Mouse (Mus musculus): Measurements from ENCODE around the gene Plk5. TPM values are rescaled to one million over a fixed set of nuclear protein-coding genes. Genes with fewer than 3 reads are reported as not detected.

Plk5 gene
- total and polyA plus RNA-seq, 2 experiments from 2014 or later, result 12.5 to 17.5 TPM

DNA sequence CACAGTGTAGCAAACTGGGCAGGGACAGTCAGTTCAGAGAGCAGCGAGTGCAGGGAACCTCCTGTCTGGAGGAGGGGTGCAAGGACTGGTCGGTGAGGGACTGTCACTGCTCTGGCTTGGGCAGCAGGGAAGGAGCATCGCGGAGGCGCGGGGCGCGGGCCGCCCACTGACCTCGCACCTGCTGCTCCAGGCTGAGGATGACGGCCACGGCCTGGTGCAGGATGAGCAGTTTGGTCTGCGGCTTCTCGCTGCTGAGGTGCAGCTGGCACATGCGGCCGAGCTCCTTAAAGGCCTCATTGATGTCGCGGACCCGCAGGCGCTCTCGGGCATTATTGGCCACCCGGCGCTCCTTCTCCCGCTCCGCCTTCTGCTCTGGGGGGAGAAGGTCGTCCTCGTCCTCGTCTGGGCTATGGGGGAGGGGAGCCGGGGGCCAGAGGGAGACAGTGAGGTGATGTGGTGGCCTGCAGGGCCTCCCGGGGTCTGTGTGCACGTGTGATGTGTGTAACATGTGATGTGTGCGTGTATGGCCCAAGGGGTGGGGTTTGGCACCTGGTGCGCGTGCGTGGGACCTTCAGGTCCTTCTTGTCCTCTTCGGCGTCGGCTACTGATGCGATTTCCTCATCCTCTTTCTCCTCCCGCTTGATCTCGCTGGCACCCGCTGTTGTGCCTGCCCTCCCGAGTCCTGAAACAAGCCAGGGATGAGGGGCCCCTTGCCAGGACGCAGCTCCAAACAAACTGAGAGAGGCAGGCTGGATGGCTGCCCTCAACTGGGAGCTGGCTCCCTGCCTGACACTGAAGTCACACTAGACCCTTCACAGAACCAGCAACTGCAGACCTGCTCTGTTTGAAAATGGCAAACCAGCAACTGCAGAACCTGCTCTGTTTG, 56.6 kb downstream of the Plk5 start:
- Histone ChIP-seq H3K27me3 (ENCODE audit: insufficient read depth, low read length) (no peaks in the 10 kb centered on the region), H3K4me3 (ENCODE audit: low read depth, low read length) (no peak overlapping the region), H3K36me3 (ENCODE audit: insufficient read depth, low read length) (peaks cover 72% of the 10 kb centered on the region), H3K4me1 (ENCODE audit: insufficient read depth, low read length) (no peaks in the 10 kb centered on the region), H3K9me3 (ENCODE audit: low read length) (no peaks in the 10 kb centered on the region), H3K9ac (replicated peaks; ENCODE audit: low read length, poor library complexity, severe bottlenecking) (no peak overlapping the region), H3K27ac (ENCODE audit: low read depth, low read length) (0 out of 2 replicates have a peak overlapping the region, but pooled peaks have one; percentile 43), H3K4me2 (ENCODE audit: low read depth, low read length, poor library complexity, severe bottlenecking) (no peak overlapping the region)
- 75% methylated on average over 43 of the region's 44 CpGs for WGBS
- DNase-seq (ENCODE audit: low spot score) (peak; percentile 88), ATAC-seq (ENCODE audit: low FRiP score) (peak; percentile 44)
- TF ChIP-seq CTCF (IDR thresholded peaks at IDR 0.05), result no peak

Small RNA genes lying within 50 kb of the gene (microRNA-seq; reads per million reads assigned to microRNA genes)
- gene Gm22721 (ENCODE audit: borderline number of aligned reads), result not detected

Other genes with a start within 250 kb of the Plk5 start
- gene Stk11, start 240.7 kb upstream of the Plk5 start, total RNA-seq (2014; rRNA removed), result 84.0 and 97.3 TPM in 2 replicates
- 12.3 and 12.4 TPM in 2 replicates for gene Stk11, start 240.7 kb upstream of the Plk5 start, polyA plus RNA-seq (2015; fragmentation: Nextera tagmentation; extraction: Ambion mirVana)
- gene Atp5d, start 217.8 kb upstream of the Plk5 start, total RNA-seq (2014; rRNA removed), result 231 and 259 TPM in 2 replicates
- gene Atp5d, start 217.8 kb upstream of the Plk5 start, polyA plus RNA-seq (2015; fragmentation: Nextera tagmentation; extraction: Ambion mirVana), result 607 and 661 TPM in 2 replicates
- 273 and 276 TPM in 2 replicates for gene Cbarp, start 215.6 kb upstream of the Plk5 start, total RNA-seq (2014; rRNA removed)
- 120 and 121 TPM in 2 replicates for gene Cbarp, start 215.6 kb upstream of the Plk5 start, polyA plus RNA-seq (2015; fragmentation: Nextera tagmentation; extraction: Ambion mirVana)
- 114 and 143 TPM in 2 replicates for gene Midn, start 208.2 kb upstream of the Plk5 start, total RNA-seq (2014; rRNA removed)
- 16.3 and 17.2 TPM in 2 replicates for gene Midn, start 208.2 kb upstream of the Plk5 start, polyA plus RNA-seq (2015; fragmentation: Nextera tagmentation; extraction: Ambion mirVana)
- gene Cirbp, start 190.5 kb upstream of the Plk5 start, total RNA-seq (2014; rRNA removed), result 315 and 337 TPM in 2 replicates
- gene Cirbp, start 190.5 kb upstream of the Plk5 start, polyA plus RNA-seq (2015; fragmentation: Nextera tagmentation; extraction: Ambion mirVana), result 760 and 829 TPM in 2 replicates
- 2.3 and 2.8 TPM in 2 replicates for gene 1600002K03Rik, start 183.5 kb upstream of the Plk5 start, total RNA-seq (2014; rRNA removed)
- gene 1600002K03Rik, start 183.5 kb upstream of the Plk5 start, polyA plus RNA-seq (2015; fragmentation: Nextera tagmentation; extraction: Ambion mirVana), result 4.1 and 5.3 TPM in 2 replicates
- gene Efna2, start 177.0 kb upstream of the Plk5 start, total RNA-seq (2014; rRNA removed), result 45.1 and 51.1 TPM in 2 replicates
- gene Efna2, start 177.0 kb upstream of the Plk5 start, polyA plus RNA-seq (2015; fragmentation: Nextera tagmentation; extraction: Ambion mirVana), result 52.1 and 58.4 TPM in 2 replicates
- gene Mum1, start 130.0 kb upstream of the Plk5 start, total RNA-seq (2014; rRNA removed), result 45.1 and 60.9 TPM in 2 replicates
- gene Mum1, start 130.0 kb upstream of the Plk5 start, polyA plus RNA-seq (2015; fragmentation: Nextera tagmentation; extraction: Ambion mirVana), result 42.4 and 49.6 TPM in 2 replicates
- gene Ndufs7, start 107.3 kb upstream of the Plk5 start, total RNA-seq (2014; rRNA removed), result 193 and 201 TPM in 2 replicates
- 358 and 388 TPM in 2 replicates for gene Ndufs7, start 107.3 kb upstream of the Plk5 start, polyA plus RNA-seq (2015; fragmentation: Nextera tagmentation; extraction: Ambion mirVana)
- 12.5 and 14.3 TPM in 2 replicates for gene Gamt, start 95.4 kb upstream of the Plk5 start, total RNA-seq (2014; rRNA removed)
- 16.8 and 19.6 TPM in 2 replicates for gene Gamt, start 95.4 kb upstream of the Plk5 start, polyA plus RNA-seq (2015; fragmentation: Nextera tagmentation; extraction: Ambion mirVana)
- gene Dazap1, start 95.0 kb upstream of the Plk5 start, total RNA-seq (2014; rRNA removed), result 107 and 109 TPM in 2 replicates
- gene Dazap1, start 95.0 kb upstream of the Plk5 start, polyA plus RNA-seq (2015; fragmentation: Nextera tagmentation; extraction: Ambion mirVana), result 34.2 and 34.5 TPM in 2 replicates
- gene Rps15, start 64.0 kb upstream of the Plk5 start, total RNA-seq (2014; rRNA removed), result 971 and 1,162 TPM in 2 replicates
- gene Rps15, start 64.0 kb upstream of the Plk5 start, polyA plus RNA-seq (2015; fragmentation: Nextera tagmentation; extraction: Ambion mirVana), result 633 and 645 TPM in 2 replicates
- 370 and 395 TPM in 2 replicates for gene Apc2, start 60.5 kb upstream of the Plk5 start, total RNA-seq (2014; rRNA removed)
- gene Apc2, start 60.5 kb upstream of the Plk5 start, polyA plus RNA-seq (2015; fragmentation: Nextera tagmentation; extraction: Ambion mirVana), result 95.3 and 110 TPM in 2 replicates
- gene 2310011J03Rik, start 35.9 kb upstream of the Plk5 start, total RNA-seq (2014; rRNA removed), result 15.6 and 23.1 TPM in 2 replicates
- 26.5 and 29.6 TPM in 2 replicates for gene 2310011J03Rik, start 35.9 kb upstream of the Plk5 start, polyA plus RNA-seq (2015; fragmentation: Nextera tagmentation; extraction: Ambion mirVana)
- gene Pcsk4, start 27.0 kb upstream of the Plk5 start, total RNA-seq (2014; rRNA removed), result 5.2 and 7.5 TPM in 2 replicates
- gene Pcsk4, start 27.0 kb upstream of the Plk5 start, polyA plus RNA-seq (2015; fragmentation: Nextera tagmentation; extraction: Ambion mirVana), result 12.6 and 14.6 TPM in 2 replicates
- 3.8 and 5.3 TPM in 2 replicates for gene Reep6, start 26.5 kb upstream of the Plk5 start, total RNA-seq (2014; rRNA removed)
- gene Reep6, start 26.5 kb upstream of the Plk5 start, polyA plus RNA-seq (2015; fragmentation: Nextera tagmentation; extraction: Ambion mirVana), result 7.0 and 7.8 TPM in 2 replicates
- gene Adamtsl5, start 8.0 kb upstream of the Plk5 start, total RNA-seq (2014; rRNA removed), result 0.71 and 0.77 TPM in 2 replicates
- gene Adamtsl5, start 8.0 kb upstream of the Plk5 start, polyA plus RNA-seq (2015; fragmentation: Nextera tagmentation; extraction: Ambion mirVana), result 0.62 and 0.71 TPM in 2 replicates
- 118 and 147 TPM in 2 replicates for gene Mex3d, start 31.2 kb downstream of the Plk5 start, total RNA-seq (2014; rRNA removed)
- 12.5 and 13.9 TPM in 2 replicates for gene Mex3d, start 31.2 kb downstream of the Plk5 start, polyA plus RNA-seq (2015; fragmentation: Nextera tagmentation; extraction: Ambion mirVana)
- 30.4 and 47.0 TPM in 2 replicates for gene Mbd3, start 43.1 kb downstream of the Plk5 start, total RNA-seq (2014; rRNA removed)
- gene Mbd3, start 43.1 kb downstream of the Plk5 start, polyA plus RNA-seq (2015; fragmentation: Nextera tagmentation; extraction: Ambion mirVana), result 154 and 157 TPM in 2 replicates
- gene Uqcr11, start 50.4 kb downstream of the Plk5 start, total RNA-seq (2014; rRNA removed), result 295 and 379 TPM in 2 replicates
- gene Uqcr11, start 50.4 kb downstream of the Plk5 start, polyA plus RNA-seq (2015; fragmentation: Nextera tagmentation; extraction: Ambion mirVana), result 638 and 795 TPM in 2 replicates
- gene Tcf3, start 77.2 kb downstream of the Plk5 start, total RNA-seq (2014; rRNA removed), result 69.6 and 91.1 TPM in 2 replicates
- 24.8 and 25.1 TPM in 2 replicates for gene Tcf3, start 77.2 kb downstream of the Plk5 start, polyA plus RNA-seq (2015; fragmentation: Nextera tagmentation; extraction: Ambion mirVana)
- gene Onecut3, start 138.4 kb downstream of the Plk5 start, total RNA-seq (2014; rRNA removed), result 2.8 and 3.1 TPM in 2 replicates
- gene Onecut3, start 138.4 kb downstream of the Plk5 start, polyA plus RNA-seq (2015; fragmentation: Nextera tagmentation; extraction: Ambion mirVana), result 0.69 and 0.89 TPM in 2 replicates
- 0.71 and 0.93 TPM in 2 replicates for gene Atp8b3, start 182.7 kb downstream of the Plk5 start, total RNA-seq (2014; rRNA removed)
- gene Atp8b3, start 182.7 kb downstream of the Plk5 start, polyA plus RNA-seq (2015; fragmentation: Nextera tagmentation; extraction: Ambion mirVana), result 0.90 and 1.1 TPM in 2 replicates
- 34.2 and 52.6 TPM in 2 replicates for gene Rexo1, start 205.1 kb downstream of the Plk5 start, total RNA-seq (2014; rRNA removed)
- gene Rexo1, start 205.1 kb downstream of the Plk5 start, polyA plus RNA-seq (2015; fragmentation: Nextera tagmentation; extraction: Ambion mirVana), result 26.1 and 29.8 TPM in 2 replicates
- 13.7 and 18.1 TPM in 2 replicates for gene Klf16, start 220.9 kb downstream of the Plk5 start, total RNA-seq (2014; rRNA removed)
- gene Klf16, start 220.9 kb downstream of the Plk5 start, polyA plus RNA-seq (2015; fragmentation: Nextera tagmentation; extraction: Ambion mirVana), result 7.7 and 8.3 TPM in 2 replicates
- gene Abhd17a, start 233.9 kb downstream of the Plk5 start, total RNA-seq (2014; rRNA removed), result 264 and 275 TPM in 2 replicates
- gene Abhd17a, start 233.9 kb downstream of the Plk5 start, polyA plus RNA-seq (2015; fragmentation: Nextera tagmentation; extraction: Ambion mirVana), result 152 and 157 TPM in 2 replicates
- 27.8 and 32.4 TPM in 2 replicates for gene Scamp4, start 246.4 kb downstream of the Plk5 start, total RNA-seq (2014; rRNA removed)
- 73.1 and 76.9 TPM in 2 replicates for gene Scamp4, start 246.4 kb downstream of the Plk5 start, polyA plus RNA-seq (2015; fragmentation: Nextera tagmentation; extraction: Ambion mirVana)
- gene Adat3, start 246.4 kb downstream of the Plk5 start, total RNA-seq (2014; rRNA removed), result 4.0 and 6.2 TPM in 2 replicates
- gene Adat3, start 246.4 kb downstream of the Plk5 start, polyA plus RNA-seq (2015; fragmentation: Nextera tagmentation; extraction: Ambion mirVana), result 4.6 and 4.9 TPM in 2 replicates
- 2.0 and 2.7 TPM in 2 replicates for gene Gm49322, start 249.6 kb downstream of the Plk5 start, total RNA-seq (2014; rRNA removed)
- gene Gm49322, start 249.6 kb downstream of the Plk5 start, polyA plus RNA-seq (2015; fragmentation: Nextera tagmentation; extraction: Ambion mirVana), result 1.7 and 1.8 TPM in 2 replicates

Measured in midbrain, postnatal 0 days (tissue).